Mouse (Mus musculus) embryonic stem cell, embryonic (primary cell): Measurements from ENCODE around the gene Foxk1.

Experiments used
- CTCF ChIA-PET, 4 experiments: fragments of 300-600 bp in 2 of 4; fragments of 350-600 bp in 2 of 4; sonication (Branson Sonifier 250); formaldehyde crosslinking; loops; one replicate each; lab custom pipeline; 2022; ENCODE audit warnings: inconsistent platforms in 2 of 4; lab: Charles Lee
- POLR2A ChIA-PET, 4 experiments: fragments of 300-600 bp in 2 of 4; fragments of 350-600 bp in 2 of 4; sonication (Branson Sonifier 250); formaldehyde crosslinking; loops; one replicate each; lab custom pipeline; 2022; ENCODE audit warnings: antibody characterized with exemption in 4 of 4, inconsistent platforms in 1 of 4; lab: Charles Lee

The Foxk1 gene

DNA sequence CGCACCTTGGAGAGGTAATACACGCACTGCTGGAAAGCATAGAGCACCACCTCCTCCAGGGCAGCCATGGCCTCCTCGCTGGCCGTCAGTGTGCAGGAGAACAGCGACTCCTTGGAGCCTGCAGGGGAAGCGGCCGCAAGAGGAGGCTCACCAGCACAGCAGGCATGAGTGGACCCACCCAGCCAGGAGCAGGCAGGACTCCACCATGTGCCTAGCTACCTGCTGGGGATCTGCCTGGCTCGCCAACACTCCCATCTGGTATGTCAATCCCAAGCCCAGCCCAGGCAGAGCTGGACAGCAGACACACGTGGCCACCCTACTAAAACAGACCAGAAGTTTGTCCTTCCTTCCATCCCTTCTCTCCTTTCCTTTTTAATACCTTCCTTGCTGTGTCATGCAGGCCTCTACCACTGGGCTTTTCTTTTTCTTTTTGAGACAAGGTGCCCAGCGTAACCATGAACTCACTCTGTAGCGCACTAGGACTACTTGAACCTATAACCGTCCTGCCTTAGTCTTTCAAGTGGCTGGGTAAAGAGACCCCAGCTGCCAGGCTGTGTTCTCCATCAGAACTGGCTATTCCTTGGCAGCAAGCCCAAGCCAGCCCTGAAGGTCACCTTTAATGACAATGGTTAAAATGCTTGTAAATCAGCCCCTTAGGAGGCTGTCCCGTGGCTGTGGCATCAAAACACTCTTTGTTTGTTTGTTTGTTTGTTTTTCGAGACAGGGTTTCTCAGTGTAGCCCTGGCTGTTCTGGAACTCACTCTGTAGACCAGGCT lies 94.2 kb downstream of the Foxk1 start:
- CTCF ChIA-PET = interaction anchor here in 2 of 4 experiments (0.5 to 2.0 kb wide), 8 partner anchors 10 to 353 kb away, joined by 3 to 9 read pairs (median 3); partner anchors contain the start of gene Radil (in 1 of the 2)
- POLR2A ChIA-PET = interaction anchor here in 2 of 4 experiments (1.2 to 1.4 kb wide), 5 partner anchors 22 to 51 kb away, joined by 3 to 4 read pairs (median 4); partner anchors contain the start of gene Papolb (in 1 of the 2)

DNA sequence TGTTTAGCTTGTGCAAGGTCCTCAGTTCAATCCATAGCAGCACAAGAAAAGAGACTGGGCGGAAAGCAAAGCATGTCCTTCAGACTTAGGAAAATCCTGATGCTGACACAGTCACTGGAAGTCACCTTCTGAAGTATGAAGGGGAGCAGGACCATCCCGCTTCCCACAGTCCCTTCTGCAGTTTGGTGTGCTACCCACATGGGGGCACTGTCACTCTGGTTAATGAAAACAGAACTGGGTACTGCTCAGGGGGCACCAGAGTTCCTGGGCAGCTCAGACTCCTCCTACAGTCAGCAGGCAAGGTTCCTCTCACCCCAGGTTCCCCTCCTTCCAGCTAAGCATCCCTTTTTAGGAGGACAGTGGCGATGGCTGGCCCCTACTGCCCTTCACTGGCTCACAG lies 97.7 kb downstream of the Foxk1 start:
- POLR2A ChIA-PET = interaction anchor here in 3 of 4 experiments (0.5 to 1.3 kb wide), 6 partner anchors 12 to 380 kb away, joined by 3 to 4 read pairs (median 3); partner anchors contain the start of gene Radil (in 1 of the 3)
- CTCF ChIA-PET = interaction anchor here (0.6 to 2.8 kb wide), 14 partner anchors 13 to 306 kb away, joined by 3 to 21 read pairs (median 4); partner anchors contain the start of gene Radil (in 2 of the 4)

- ChIA-PET CTCF (interaction anchor here (0.6 to 1.7 kb wide), 24 partner anchors 8 to 1247 kb away, joined by 3 to 19 read pairs (median 4); partner anchors contain the start of gene Radil (in 3 of the 4)), POLR2A (interaction anchor here (0.6 to 1.9 kb wide), 13 partner anchors 8 to 767 kb away, joined by 3 to 8 read pairs (median 3); partner anchors contain the start of genes Ap5z1 (in 1 of the 4), Papolb (in 1 of the 4) and Radil (in 1 of the 4))
Measured at GRCm38 (mm10) chr5:142500918-142501317, 99.6 kb downstream of the Foxk1 start.

DNA sequence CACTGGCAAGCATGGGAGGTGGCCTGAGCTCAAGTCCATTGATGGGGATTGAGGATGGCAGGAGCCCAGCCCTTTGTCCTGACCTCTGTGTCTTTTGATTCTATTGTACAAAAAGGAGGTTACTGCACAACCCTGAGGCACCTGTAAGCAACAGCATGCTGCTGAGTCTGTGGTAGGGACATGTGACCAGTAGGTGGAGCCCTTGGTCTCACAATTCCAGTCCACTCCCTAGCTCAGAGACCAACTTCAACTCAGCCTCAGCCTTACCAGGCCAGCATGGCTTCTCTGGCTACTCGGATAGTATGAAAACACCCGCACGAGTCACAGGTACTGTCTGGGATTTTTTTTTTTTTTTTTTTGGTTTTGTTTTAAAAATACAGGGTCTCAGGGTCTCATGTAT lies 101.1 kb downstream of the Foxk1 start:
- POLR2A ChIA-PET = interaction anchor here in 3 of 4 experiments (0.6 to 2.1 kb wide), 28 partner anchors 11 to 1966 kb away, joined by 3 to 21 read pairs (median 4); partner anchors contain the start of gene Radil (in 1 of the 3)
- CTCF ChIA-PET = interaction anchor here (0.5 to 6.3 kb wide), 65 partner anchors 9 to 1892 kb away, joined by 3 to 83 read pairs (median 5); partner anchors contain the start of genes Radil (in 4 of the 4), Ap5z1 (in 1 of the 4) and Papolb (in 1 of the 4)

GRCm38 (mm10) chr5:142504175-142504574 lies 102.9 kb downstream of the Foxk1 start:
- CTCF ChIA-PET = interaction anchor here in 2 of 4 experiments (1.6 to 6.3 kb wide), 4 partner anchors 42 to 116 kb away, joined by 5 to 83 read pairs (median 24); partner anchors contain the start of gene Radil (in 2 of the 2)
- POLR2A ChIA-PET = interaction anchor here in 1 of 4 experiments (1.6 kb wide), 1 partner anchor 34 kb away, joined by 3 read pairs; no protein-coding TSS in a partner anchor

GRCm38 (mm10) chr5:142505695-142506423 lies 104.6 kb downstream of the Foxk1 start:
- ChIA-PET CTCF (interaction anchor here (0.6 to 6.3 kb wide), 33 partner anchors 8 to 659 kb away, joined by 3 to 83 read pairs (median 4); partner anchors contain the start of genes Radil (in 1 of the 4) and Slc29a4 (in 1 of the 4)), POLR2A (interaction anchor here in 3 of 4 experiments (0.6 to 2.5 kb wide), 10 partner anchors 11 to 443 kb away, joined by 3 to 9 read pairs (median 4); partner anchors contain the start of genes Papolb (in 1 of the 3) and Radil (in 1 of the 3))

DNA sequence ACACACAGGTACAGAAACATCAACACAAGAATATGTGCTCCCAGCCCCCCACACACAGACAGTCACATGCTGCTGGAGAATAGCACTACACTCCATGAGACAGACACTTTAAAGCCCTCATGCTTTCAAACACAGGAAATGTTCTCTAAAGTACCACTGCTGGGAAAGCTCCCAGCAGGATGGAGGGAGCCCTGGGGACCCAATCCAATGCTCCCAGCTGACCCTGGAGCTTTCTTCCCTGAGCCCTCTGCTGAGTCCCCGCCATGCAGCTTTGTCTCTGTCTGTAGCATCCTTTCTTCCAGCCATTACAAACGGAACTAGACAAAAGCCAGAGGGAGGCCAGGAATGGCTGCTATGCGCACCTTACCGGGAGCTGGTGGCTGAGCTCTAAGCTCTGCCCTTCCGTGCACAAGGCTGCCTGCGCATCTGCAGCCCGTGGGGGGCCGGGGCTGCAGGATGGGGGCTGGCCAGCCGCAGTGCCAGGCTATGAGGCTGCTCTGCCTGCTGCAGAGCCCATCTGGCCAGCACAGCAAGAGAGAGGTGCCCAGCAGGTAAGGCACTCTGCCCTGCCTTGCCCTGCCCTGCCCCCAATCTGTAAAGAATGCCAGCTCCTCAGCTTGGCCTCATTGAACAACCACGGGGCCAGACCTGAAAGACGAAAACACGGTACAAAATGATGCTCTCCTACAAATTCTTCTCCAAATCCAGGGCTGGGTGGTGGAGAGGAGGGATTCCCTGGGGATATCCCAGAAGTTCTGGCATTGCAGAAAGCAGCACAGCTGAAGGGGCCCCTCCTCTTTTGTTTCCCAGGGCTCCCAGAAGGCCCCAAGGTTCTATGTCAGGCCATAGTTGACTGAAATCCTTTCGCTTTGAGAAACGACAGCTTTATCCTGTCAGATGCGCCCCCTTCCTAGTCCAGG lies 108.1 kb downstream of the Foxk1 start:
- ChIA-PET CTCF (interaction anchor here in 3 of 4 experiments (0.7 to 1.6 kb wide), 5 partner anchors 9 to 661 kb away, joined by 3 to 4 read pairs (median 4); partner anchors contain the start of gene Radil (in 2 of the 3)), POLR2A (interaction anchor here in 3 of 4 experiments (0.6 to 2.3 kb wide), 11 partner anchors 9 to 37 kb away, joined by 3 to 5 read pairs (median 4); partner anchors contain the start of gene Papolb (in 2 of the 3))

DNA sequence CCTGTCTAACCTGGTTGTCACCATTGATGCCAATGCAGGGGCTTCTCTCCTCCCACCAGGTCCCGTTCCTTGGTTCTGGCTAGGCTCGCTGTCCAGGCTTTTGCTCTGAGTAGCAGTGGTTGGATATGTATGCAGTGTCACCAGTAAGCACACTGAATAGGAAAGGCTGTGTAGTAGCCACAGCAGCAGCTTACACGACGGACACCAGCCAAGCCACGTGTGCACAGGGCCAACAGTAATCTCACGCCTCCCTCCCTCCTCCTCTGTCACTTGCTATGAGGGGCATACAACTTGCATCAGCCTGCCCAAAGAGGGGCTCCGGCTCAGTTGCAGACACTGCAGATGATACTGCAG lies 108.7 kb downstream of the Foxk1 start:
- POLR2A ChIA-PET = interaction anchor here in 2 of 4 experiments (0.8 to 2.3 kb wide), 7 partner anchors 9 to 37 kb away, joined by 3 to 5 read pairs (median 4); partner anchors contain the start of gene Papolb (in 1 of the 2)
- CTCF ChIA-PET = interaction anchor here in 2 of 4 experiments (0.7 to 1.6 kb wide), 3 partner anchors 41 to 662 kb away, joined by 3 to 4 read pairs (median 3); partner anchors contain the start of gene Radil (in 1 of the 2)
